Mouse (Mus musculus): ENCODE results near the gene Ifih1. TPM values are rescaled to one million over a fixed set of nuclear protein-coding genes. Genes with fewer than 3 reads are reported as not detected.

Gene Ifih1
- polyA plus RNA-seq, 1 experiment from 2014 or later: 3.3 TPM

DNA sequence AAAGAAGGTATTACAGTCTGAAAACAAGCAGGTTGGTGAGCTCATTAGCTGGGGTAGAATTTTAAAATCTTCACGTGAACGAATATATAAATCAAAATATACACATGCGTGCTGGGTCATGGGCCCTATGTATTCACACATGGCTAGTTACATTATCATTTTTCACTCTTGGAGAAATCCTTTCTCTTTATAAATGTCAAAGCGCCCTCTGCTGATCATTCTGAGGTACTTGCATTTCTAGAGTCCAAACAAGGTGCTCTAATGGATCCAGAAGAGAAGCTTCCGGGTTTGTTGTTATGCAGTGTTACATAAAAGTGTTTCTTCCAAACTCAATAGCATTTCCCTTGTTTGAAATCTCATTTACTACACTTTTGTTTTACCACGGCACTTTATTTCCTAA, 15.6 kb downstream of the Ifih1 start:
- 20% methylated on average over 6 of the region's 6 CpGs for WGBS
- Histone ChIP-seq H3K4me1 (no peaks in the 10 kb centered on the region), H3K27ac (replicated peaks) (no peak overlapping the region), H3K9me3 (replicated peaks) (no peaks in the 10 kb centered on the region), H3K36me3 (no peaks in the 10 kb centered on the region), H3K4me2 (replicated peaks) (no peak overlapping the region), H3K9ac (no peak overlapping the region), H3K4me3 (replicated peaks) (no peak overlapping the region), H3K27me3 (no peaks in the 10 kb centered on the region)
- ATAC-seq (ENCODE audit: insufficient number of reproducible peaks, low FRiP score, low TSS enrichment, low read depth): no peak

DNA sequence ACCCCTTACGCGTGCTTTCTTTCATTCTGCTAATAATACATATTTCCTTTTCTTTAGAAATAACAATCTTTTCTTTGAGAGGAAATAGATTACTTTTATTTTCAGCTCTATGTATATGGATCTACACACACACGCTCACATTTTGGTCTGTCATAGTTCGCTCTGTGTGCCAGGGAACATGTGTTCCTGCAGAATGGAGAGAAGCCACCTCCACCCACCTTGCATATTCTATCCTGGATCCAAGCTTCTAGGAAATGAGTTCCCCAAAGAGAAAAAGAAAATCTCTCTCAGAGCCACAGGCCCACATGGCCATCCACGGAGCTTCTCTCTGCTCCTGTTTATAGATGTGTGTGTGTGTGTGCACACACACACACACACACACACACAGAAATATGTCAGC, 17.7 kb downstream of the Ifih1 start:
- Histone ChIP-seq H3K36me3 (no peaks in the 10 kb centered on the region), H3K9me3 (replicated peaks) (no peaks in the 10 kb centered on the region), H3K27me3 (no peaks in the 10 kb centered on the region), H3K9ac (no peak overlapping the region), H3K4me1 (no peaks in the 10 kb centered on the region), H3K4me2 (replicated peaks) (no peak overlapping the region), H3K27ac (replicated peaks) (no peak overlapping the region), H3K4me3 (replicated peaks) (no peak overlapping the region)
- no peak for ATAC-seq (ENCODE audit: insufficient number of reproducible peaks, low FRiP score, low TSS enrichment, low read depth)
- 90% methylated on average over 5 of the region's 5 CpGs for WGBS

DNA sequence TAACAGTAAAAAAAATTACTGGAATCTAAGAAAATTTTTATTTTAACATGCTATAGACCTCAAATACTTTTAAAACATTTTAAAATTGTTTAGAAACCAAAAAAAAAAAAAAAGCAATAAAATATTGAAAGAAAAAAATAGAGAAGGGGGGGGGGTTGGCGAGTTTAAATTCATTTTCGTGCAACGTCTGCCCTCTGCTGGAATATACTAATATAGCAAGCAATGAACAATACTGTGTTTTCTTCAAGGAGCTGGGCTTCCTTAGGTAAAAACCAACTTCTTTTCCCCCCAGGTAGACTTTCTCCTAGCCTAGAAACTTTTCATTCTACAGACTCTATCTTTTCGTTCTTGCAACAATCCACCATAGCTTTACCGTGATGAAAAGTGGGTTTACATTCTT, 18.3 kb downstream of the Ifih1 start:
- H3K9me3 ChIP-seq (replicated peaks): no peaks in the 10 kb centered on the region
- H3K4me3 ChIP-seq (replicated peaks): no peak overlapping the region
- 9% methylated on average over 5 of the region's 5 CpGs for WGBS
- no peak overlapping the region for H3K4me2 ChIP-seq (replicated peaks)
- no peak for ATAC-seq (ENCODE audit: insufficient number of reproducible peaks, low FRiP score, low TSS enrichment, low read depth)
- H3K9ac ChIP-seq: no peak overlapping the region
- no peaks in the 10 kb centered on the region for H3K36me3 ChIP-seq
- H3K27me3 ChIP-seq: no peaks in the 10 kb centered on the region
- no peaks in the 10 kb centered on the region for H3K4me1 ChIP-seq
- H3K27ac ChIP-seq (replicated peaks): no peak overlapping the region

DNA sequence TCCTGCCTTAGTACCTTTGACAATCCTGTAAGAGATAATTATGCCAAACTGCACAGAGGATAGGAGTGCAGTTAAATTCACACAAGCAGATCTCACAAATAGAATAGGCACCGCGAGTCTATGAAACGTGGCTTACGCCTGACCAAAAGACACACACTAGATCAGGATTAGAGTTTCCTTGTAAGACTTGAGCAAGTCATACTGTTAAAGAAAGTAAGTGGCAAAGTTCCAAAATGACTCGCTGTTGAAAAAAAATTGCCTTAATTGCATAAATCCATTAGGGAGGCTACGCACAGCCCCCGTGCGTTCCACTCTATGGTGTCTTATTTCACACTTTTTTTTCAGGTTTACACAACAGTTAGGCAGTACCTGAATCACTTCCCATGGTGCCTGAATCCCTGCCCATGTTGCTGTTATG, 23.0 kb downstream of the Ifih1 start:
- no peak for ATAC-seq (ENCODE audit: insufficient number of reproducible peaks, low FRiP score, low TSS enrichment, low read depth)
- Histone ChIP-seq H3K9me3 (replicated peaks) (no peaks in the 10 kb centered on the region), H3K36me3 (no peaks in the 10 kb centered on the region), H3K27me3 (no peaks in the 10 kb centered on the region), H3K4me3 (replicated peaks) (no peak overlapping the region), H3K9ac (no peak overlapping the region), H3K4me1 (no peaks in the 10 kb centered on the region), H3K27ac (replicated peaks) (no peak overlapping the region), H3K4me2 (replicated peaks) (no peak overlapping the region)
- 45% methylated on average over 8 of the region's 8 CpGs for WGBS

DNA sequence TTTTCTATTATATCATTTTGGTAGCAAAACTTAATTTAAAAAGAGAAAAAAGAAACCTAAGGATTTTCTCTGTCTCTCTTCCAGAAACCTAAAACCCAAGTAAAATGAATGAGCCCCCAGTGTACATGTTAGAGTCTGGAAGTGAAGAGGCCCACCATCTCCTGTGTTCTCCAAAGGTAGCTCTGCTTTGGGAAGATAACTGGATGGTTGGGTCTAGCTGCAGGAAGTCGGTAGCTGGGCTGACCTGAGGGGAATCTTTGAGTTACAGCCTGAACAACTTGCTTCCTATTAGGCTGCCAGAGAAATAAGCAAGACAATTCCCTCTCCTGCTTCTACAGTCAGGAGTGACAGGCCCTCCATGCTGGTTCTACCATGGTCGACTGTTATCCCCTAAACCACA, 26.4 kb downstream of the Ifih1 start:
- Histone ChIP-seq H3K9me3 (replicated peaks) (no peaks in the 10 kb centered on the region), H3K27me3 (no peaks in the 10 kb centered on the region), H3K4me3 (replicated peaks) (no peak overlapping the region), H3K36me3 (no peaks in the 10 kb centered on the region), H3K27ac (replicated peaks) (no peak overlapping the region), H3K4me2 (replicated peaks) (no peak overlapping the region), H3K4me1 (no peaks in the 10 kb centered on the region), H3K9ac (no peak overlapping the region)
- ATAC-seq (ENCODE audit: insufficient number of reproducible peaks, low FRiP score, low TSS enrichment, low read depth): no peak
- 52% methylated on average over 2 of the region's 2 CpGs for WGBS

DNA sequence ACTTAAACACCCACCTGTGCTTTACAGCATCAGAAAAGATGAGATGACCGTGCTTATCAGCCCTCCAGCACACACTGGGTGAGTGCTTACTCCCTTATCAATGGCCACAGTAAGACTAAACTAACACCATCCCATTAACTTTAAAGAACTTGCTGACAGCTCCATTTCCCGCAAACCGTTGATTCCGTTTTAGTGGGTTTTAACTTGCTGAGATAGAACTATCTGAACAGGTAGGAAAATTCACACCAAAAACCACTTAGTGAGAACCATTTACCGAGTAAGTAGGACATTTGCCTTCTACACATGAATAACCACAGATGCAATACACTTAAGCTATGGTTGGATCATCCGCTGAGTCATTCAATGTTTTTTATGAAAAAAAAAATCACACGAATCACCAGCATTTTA, 27.1 kb downstream of the Ifih1 start:
- H3K9ac ChIP-seq: no peak overlapping the region
- no peaks in the 10 kb centered on the region for H3K9me3 ChIP-seq (replicated peaks)
- no peaks in the 10 kb centered on the region for H3K36me3 ChIP-seq
- H3K27me3 ChIP-seq: no peaks in the 10 kb centered on the region
- ATAC-seq (ENCODE audit: insufficient number of reproducible peaks, low FRiP score, low TSS enrichment, low read depth): no peak
- no peak overlapping the region for H3K4me3 ChIP-seq (replicated peaks)
- WGBS: 82% methylated on average over 7 of the region's 7 CpGs
- H3K4me2 ChIP-seq (replicated peaks): no peak overlapping the region
- no peaks in the 10 kb centered on the region for H3K4me1 ChIP-seq
- no peak overlapping the region for H3K27ac ChIP-seq (replicated peaks)

DNA sequence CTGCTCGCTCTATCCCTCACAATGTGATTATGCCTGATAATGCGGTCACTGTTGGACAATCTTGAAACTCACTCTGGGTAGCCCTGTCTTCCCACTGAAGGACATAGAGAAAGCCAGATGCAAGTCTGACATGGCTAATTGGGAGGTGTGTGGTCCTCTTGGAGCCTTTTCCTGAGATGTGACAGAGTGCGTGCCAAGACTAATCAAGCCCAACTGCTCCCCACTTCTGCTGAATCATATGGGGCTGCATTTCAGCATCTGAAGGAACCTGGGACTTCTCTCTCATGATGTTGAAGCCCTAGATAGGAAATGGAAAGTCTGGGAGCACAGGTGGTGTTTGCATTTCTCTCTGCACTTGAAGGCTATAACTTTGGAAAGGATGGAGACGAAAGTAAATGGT, 32.9 kb downstream of the Ifih1 start:
- WGBS: 93% methylated on average over 4 of the region's 4 CpGs
- Histone ChIP-seq H3K4me1 (no peaks in the 10 kb centered on the region), H3K4me3 (replicated peaks) (no peak overlapping the region), H3K4me2 (replicated peaks) (no peak overlapping the region), H3K9me3 (replicated peaks) (no peaks in the 10 kb centered on the region), H3K27ac (replicated peaks) (no peak overlapping the region), H3K27me3 (no peaks in the 10 kb centered on the region), H3K36me3 (no peaks in the 10 kb centered on the region), H3K9ac (no peak overlapping the region)
- ATAC-seq (ENCODE audit: insufficient number of reproducible peaks, low FRiP score, low TSS enrichment, low read depth): no peak

DNA sequence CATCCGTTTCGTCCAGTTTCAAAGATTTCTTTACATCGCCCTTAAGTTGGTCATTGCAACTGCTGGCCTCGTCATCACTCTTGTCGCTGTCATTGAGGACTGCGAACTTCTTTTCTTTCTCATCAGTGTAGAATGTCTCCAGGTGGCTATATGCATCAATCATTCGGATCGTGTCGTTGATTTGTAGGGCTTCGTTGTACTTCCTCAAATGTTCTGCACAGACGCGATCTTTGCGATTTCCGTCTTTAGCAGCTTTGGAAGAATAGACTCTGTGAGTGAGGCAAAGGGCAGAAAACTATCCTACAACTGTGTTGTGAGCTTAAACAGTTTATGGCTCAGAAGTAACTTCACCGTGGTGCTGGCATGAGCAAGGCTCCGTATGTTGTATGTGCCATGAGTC, 39.9 kb downstream of the Ifih1 start:
- no peak overlapping the region for H3K9ac ChIP-seq
- no peak overlapping the region for H3K4me3 ChIP-seq (replicated peaks)
- H3K27ac ChIP-seq (replicated peaks): no peak overlapping the region
- H3K27me3 ChIP-seq: no peaks in the 10 kb centered on the region
- H3K36me3 ChIP-seq: no peaks in the 10 kb centered on the region
- no peaks in the 10 kb centered on the region for H3K9me3 ChIP-seq (replicated peaks)
- WGBS: 93% methylated on average over 16 of the region's 16 CpGs
- H3K4me2 ChIP-seq (replicated peaks): no peak overlapping the region
- no peaks in the 10 kb centered on the region for H3K4me1 ChIP-seq
- no peak for ATAC-seq (ENCODE audit: insufficient number of reproducible peaks, low FRiP score, low TSS enrichment, low read depth)

DNA sequence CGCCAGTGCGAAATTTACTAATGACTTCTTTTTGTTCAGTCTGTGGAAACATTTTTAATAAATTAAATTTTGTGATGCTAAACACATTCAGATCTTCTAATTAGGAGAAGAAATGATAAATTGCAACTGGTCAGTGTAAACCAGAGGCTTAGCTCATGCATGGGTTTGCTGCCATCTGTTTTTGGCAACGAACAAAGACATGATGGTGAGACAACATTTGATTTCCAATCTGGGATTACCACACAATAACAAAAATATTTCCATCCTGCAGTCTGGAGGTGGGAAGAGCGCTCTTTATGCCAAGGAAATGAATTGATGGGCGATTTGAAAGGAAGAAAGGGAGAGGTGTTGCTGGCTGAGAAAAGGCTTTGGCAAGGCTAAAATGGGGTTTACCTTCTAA, 42.5 kb downstream of the Ifih1 start:
- Histone ChIP-seq H3K4me1 (no peaks in the 10 kb centered on the region), H3K4me2 (replicated peaks) (no peak overlapping the region), H3K36me3 (no peaks in the 10 kb centered on the region), H3K4me3 (replicated peaks) (no peak overlapping the region), H3K9ac (no peak overlapping the region), H3K9me3 (replicated peaks) (no peaks in the 10 kb centered on the region), H3K27ac (replicated peaks) (no peak overlapping the region), H3K27me3 (no peaks in the 10 kb centered on the region)
- ATAC-seq (ENCODE audit: insufficient number of reproducible peaks, low FRiP score, low TSS enrichment, low read depth): no peak
- 86% methylated on average over 5 of the region's 5 CpGs for WGBS

DNA sequence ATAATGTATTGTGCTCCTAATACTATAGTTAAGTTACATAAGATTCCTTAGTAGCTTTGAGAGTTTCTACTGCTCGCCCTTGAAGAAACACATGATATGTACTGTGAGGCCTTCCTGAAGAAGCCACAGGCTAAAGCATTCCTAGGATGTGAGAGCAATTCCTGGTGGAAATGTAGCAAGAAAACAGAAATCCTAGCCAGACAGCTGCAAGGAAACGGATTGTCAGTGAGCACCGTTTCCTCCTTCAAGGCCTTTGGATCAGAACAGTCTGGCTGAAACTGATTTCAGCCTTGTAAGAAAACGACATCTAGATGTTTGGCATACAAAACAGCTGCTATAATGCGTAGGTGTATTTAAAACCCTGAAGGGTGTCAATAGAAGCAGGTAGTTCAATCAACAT, 49.5 kb downstream of the Ifih1 start:
- WGBS: 66% methylated on average over 5 of the region's 5 CpGs
- no peak overlapping the region for H3K9ac ChIP-seq
- H3K27ac ChIP-seq (replicated peaks): no peak overlapping the region
- no peak overlapping the region for H3K4me2 ChIP-seq (replicated peaks)
- no peaks in the 10 kb centered on the region for H3K9me3 ChIP-seq (replicated peaks)
- ATAC-seq (ENCODE audit: insufficient number of reproducible peaks, low FRiP score, low TSS enrichment, low read depth): no peak
- H3K4me1 ChIP-seq: no peaks in the 10 kb centered on the region
- no peaks in the 10 kb centered on the region for H3K27me3 ChIP-seq
- no peaks in the 10 kb centered on the region for H3K36me3 ChIP-seq
- no peak overlapping the region for H3K4me3 ChIP-seq (replicated peaks)

DNA sequence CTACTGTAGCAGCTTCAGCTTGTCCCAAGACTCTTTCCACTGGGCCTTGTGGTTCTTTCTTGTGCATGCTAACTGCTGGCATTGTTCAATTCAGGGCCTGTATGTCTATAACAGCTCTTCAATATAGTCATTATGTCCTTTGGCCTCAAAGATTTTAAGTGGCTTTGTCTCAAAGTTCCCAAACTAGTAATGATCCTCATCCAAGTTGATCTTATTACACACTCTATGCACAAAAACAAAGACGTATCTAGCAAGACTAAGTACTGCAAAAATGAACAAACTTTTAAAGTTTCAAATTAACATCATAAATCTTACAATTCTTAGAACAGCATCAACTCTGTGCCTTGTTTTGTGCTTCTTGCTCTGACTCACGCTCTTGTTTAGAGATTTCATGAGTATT, 51.6 kb downstream of the Ifih1 start:
- no peak for ATAC-seq (ENCODE audit: insufficient number of reproducible peaks, low FRiP score, low TSS enrichment, low read depth)
- no peaks in the 10 kb centered on the region for H3K4me1 ChIP-seq
- H3K9me3 ChIP-seq (replicated peaks): no peaks in the 10 kb centered on the region
- H3K9ac ChIP-seq: no peak overlapping the region
- no peak overlapping the region; the same call in 1 of the 2 replicates for H3K27ac ChIP-seq (replicated peaks)
- WGBS: 65% methylated on average over 2 of the region's 2 CpGs
- no peaks in the 10 kb centered on the region for H3K27me3 ChIP-seq
- H3K4me2 ChIP-seq (replicated peaks): no peak overlapping the region
- no peaks in the 10 kb centered on the region for H3K36me3 ChIP-seq
- no peak overlapping the region for H3K4me3 ChIP-seq (replicated peaks)

DNA sequence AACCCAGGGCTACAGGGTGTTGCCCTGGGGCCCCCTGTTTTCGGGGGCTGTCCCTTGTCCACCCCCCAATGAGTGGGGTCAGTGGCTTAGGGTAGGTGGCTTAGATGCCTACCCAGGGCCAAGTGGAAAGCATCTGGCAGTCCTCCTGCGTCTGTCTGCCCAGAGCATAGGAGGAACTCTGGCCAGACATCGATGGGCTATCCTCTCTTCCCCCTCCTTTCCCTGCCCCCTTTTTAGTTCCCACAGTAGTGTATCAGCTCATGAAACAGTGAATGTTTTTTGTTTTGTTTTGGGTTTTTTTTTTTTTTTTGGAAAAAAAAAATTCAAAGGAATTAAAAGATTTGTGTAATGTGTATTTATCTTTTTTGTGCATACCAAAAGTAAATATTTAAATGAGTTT, 54.5 kb downstream of the Ifih1 start:
- H3K27ac ChIP-seq (replicated peaks): no peak overlapping the region
- no peak overlapping the region for H3K4me2 ChIP-seq (replicated peaks)
- no peak overlapping the region for H3K4me3 ChIP-seq (replicated peaks)
- H3K36me3 ChIP-seq: no peaks in the 10 kb centered on the region
- H3K9ac ChIP-seq: no peak overlapping the region
- no peaks in the 10 kb centered on the region for H3K4me1 ChIP-seq
- 76% methylated on average over 3 of the region's 3 CpGs for WGBS
- no peaks in the 10 kb centered on the region for H3K9me3 ChIP-seq (replicated peaks)
- no peak for ATAC-seq (ENCODE audit: insufficient number of reproducible peaks, low FRiP score, low TSS enrichment, low read depth)
- H3K27me3 ChIP-seq: no peaks in the 10 kb centered on the region

All from embryonic facial prominence, embryonic 15.5 days (tissue).